Mouse (Mus musculus) Muller cell, postnatal 12 days (primary cell): ENCODE results near the gene Ggt1.

Experiments used
- DNase-seq: peaks from one replicate; pipeline ENCODE4 v3.0.0-alpha.2; 2015; ENCODE audit errors: inconsistent ontology term

The Ggt1 gene

GRCm38 (mm10) chr10:75573181-75573580, 11.8 kb downstream of the Ggt1 start:
- DNase-seq, result peak; percentile 72

- no peak for DNase-seq
These were observed 12.6 kb downstream of the Ggt1 start for GRCm38 (mm10) chr10:75573965-75574364.

- no peak for DNase-seq
These were observed 17.7 kb downstream of the Ggt1 start for GRCm38 (mm10) chr10:75579129-75579528.

GRCm38 (mm10) chr10:75585876-75586552, 24.6 kb downstream of the Ggt1 start:
- DNase-seq, result peak; percentile 84

GRCm38 (mm10) chr10:75586553-75586879, 25.1 kb downstream of the Ggt1 start:
- no peak for DNase-seq

- no peak for DNase-seq
These were observed 26.4 kb downstream of the Ggt1 start for GRCm38 (mm10) chr10:75587781-75588180.

GRCm38 (mm10) chr10:75588336-75588735, 26.9 kb downstream of the Ggt1 start:
- no peak for DNase-seq

GRCm38 (mm10) chr10:75589129-75589528, 27.7 kb downstream of the Ggt1 start, which contains the start of gene Ggt5:
Gene Ggt5 (plus strand): TSS chr10:75589340.
- peak; percentile 12 for DNase-seq

GRCm38 (mm10) chr10:75589651-75590050, 28.2 kb downstream of the Ggt1 start:
- no peak for DNase-seq

- DNase-seq, result no peak
These were observed 29.9 kb downstream of the Ggt1 start for GRCm38 (mm10) chr10:75591211-75591894.

- DNase-seq, result no peak
These were observed 31.2 kb downstream of the Ggt1 start for GRCm38 (mm10) chr10:75592585-75592984.

- peak; percentile 14 for DNase-seq
These were observed 34.6 kb downstream of the Ggt1 start for GRCm38 (mm10) chr10:75595981-75596380.

- no peak for DNase-seq
These were observed 38.9 kb downstream of the Ggt1 start for GRCm38 (mm10) chr10:75600189-75600730.

GRCm38 (mm10) chr10:75605162-75605846, 43.9 kb downstream of the Ggt1 start:
- no peak for DNase-seq

- no peak for DNase-seq
These were observed 45.8 kb downstream of the Ggt1 start for GRCm38 (mm10) chr10:75607253-75607652.

- DNase-seq, result no peak
These were observed 47.6 kb downstream of the Ggt1 start for GRCm38 (mm10) chr10:75608975-75609374.

GRCm38 (mm10) chr10:75610486-75610885, 49.1 kb downstream of the Ggt1 start:
- DNase-seq, result no peak

- DNase-seq, result no peak
These were observed 54.6 kb downstream of the Ggt1 start for GRCm38 (mm10) chr10:75616044-75616443.

- no peak for DNase-seq
These were observed 59.4 kb downstream of the Ggt1 start for GRCm38 (mm10) chr10:75620818-75621217.

- no peak for DNase-seq
These were observed 64.5 kb downstream of the Ggt1 start for GRCm38 (mm10) chr10:75625920-75626319.

GRCm38 (mm10) chr10:75626991-75627390, 65.6 kb downstream of the Ggt1 start:
- DNase-seq, result no peak

GRCm38 (mm10) chr10:75627490-75627889, 66.1 kb downstream of the Ggt1 start:
- DNase-seq, result no peak

- DNase-seq, result no peak
These were observed 71.2 kb downstream of the Ggt1 start for GRCm38 (mm10) chr10:75632633-75633032.
